Mouse (Mus musculus): Measurements from ENCODE around the gene Wnk2.
A peak's percentile ranks its signal among the peaks of the same experiment; 100 is the strongest.

DNA sequence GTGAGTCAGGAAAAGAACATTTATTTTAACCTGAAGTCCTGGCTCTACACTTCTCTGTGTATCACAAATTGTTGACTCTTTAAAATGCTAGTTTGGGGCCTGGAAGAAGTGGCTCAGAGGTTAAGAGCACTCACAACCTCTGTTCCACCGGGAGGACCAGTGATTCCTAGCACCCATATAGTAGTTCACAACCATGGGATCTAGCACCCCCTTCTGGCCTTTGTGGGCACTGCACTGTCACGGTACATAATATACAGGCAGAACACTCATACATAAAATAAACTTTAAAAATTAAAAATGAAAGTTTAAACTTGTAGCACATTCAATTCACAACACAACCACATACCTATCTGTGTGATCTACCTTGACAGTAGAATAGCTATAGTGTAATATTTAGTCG is 126.1 kb downstream of the Wnk2 start:
- TF ChIP-seq CTCF (IDR thresholded peaks at IDR 0.05; ENCODE audit: low read depth, low read length) (peak; percentile 63), POLR2A (IDR thresholded peaks at IDR 0.05; ENCODE audit: borderline replicate concordance, low read depth, low read length) (no peak)

Measured in bone marrow macrophage, adult 2 months (primary cell).